Mouse (Mus musculus): ENCODE data around the gene Uck2.
A peak's percentile ranks its signal among the peaks of the same experiment; 100 is the strongest.

Gene Uck2

DNA sequence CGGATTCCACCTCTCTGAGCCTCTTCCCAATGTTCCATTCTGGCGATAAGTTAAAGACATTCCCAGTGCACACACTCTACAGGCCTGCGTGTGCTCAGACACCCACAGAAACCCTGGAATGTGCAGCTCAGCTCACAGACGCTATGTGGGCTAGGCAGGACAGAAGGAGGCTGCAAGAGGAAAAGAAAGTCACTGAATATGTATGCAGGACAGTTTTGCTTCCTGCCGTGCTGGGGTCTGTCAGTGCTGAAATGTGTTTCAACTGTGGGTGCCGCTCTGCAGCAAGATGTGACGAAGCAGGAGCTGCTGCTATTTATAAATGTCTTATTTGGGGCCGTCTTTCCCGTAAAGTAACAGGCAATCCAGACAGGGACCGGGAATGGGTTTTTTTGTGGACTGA lies 25.4 kb downstream of the Uck2 start:
- DNase-seq (ENCODE audit: low spot score in 2 of 2), result no peak

DNA sequence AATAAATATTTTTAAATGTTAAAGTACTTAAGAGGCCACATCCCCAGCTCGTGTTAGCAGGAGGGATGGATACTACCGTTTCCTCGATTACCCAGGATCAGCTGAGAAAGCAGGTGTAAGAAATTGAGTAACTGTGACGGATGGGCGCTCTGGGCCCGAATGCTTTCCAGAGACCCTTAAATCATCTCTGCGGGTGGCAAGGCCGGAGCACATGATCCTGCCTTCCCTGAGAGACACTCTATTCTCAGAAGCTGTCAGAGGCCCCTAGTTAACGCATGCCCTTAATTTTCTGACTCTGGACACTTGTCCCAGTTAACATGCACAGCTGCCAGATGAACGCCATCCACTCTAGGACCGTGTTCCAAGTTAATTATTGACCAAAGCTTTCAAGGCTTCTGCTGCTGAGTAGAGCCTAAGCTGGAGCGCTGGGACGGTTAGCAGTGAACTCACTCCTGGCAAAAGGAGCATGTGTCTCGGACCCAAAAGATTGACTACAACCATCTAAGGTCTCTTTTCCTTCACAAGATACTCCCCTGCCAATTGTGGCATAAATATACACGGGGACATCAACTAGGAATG lies 28.3 kb downstream of the Uck2 start:
- DNase-seq (ENCODE audit: low spot score in 2 of 2), result no peak

DNA sequence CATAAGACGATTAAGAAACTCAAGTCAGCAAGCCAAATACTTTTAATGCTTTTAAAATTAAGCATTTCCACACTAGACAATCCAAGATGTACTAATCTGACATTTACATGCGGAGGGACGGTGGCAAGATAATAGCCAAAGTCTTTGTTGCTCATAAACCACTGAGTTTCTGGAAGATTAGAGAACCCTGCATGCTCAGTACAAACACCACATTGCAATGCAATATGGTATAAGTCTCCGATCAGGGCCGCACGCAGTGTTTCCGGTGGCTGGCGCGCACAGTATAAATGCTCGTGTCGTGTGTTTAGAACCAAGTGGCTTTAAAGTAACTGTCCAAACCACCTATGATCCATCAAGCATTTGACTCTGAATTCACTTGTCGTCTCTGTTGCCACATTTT lies 31.5 kb downstream of the Uck2 start:
- DNase-seq (ENCODE audit: low spot score in 2 of 2), result no peak

DNA sequence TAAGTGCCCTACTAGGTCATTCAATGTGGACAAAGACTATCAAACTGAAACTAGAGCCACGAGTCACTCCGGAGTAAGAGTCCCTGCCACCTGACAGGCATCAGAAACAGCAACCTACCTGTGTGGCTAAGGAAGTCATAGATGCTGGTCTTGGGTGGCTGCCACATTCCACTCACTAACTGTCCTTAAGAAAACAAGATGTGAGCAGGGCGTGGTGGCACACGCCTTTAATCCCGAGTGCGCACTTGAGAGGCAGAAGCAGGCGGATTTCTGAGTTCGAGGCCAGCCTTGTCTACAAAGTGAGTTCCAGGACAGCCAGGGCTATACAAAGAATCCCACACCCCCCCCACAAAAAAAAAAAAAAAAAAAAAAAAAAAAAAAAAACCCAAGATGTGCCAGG lies 35.2 kb downstream of the Uck2 start:
- DNase-seq (ENCODE audit: low spot score in 2 of 2), result no peak

DNA sequence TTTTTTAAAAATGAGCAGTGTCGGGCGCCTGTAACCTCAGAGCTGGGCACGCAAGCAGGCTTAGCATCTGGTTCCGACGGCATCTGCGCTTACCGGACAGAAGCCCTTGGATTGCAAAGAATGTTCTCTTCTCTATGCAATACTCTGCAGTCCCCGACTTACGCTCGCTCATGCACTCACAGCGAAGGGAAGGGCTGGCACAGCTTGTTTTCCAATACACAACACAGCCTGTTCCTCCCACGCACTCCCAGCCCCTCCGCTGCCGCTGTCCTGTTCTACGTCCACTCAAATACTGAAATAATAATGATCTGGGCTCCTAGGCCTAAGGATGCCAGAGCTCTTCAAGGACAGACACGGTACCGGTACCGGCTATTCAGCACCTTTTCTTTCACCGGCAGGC lies 35.9 kb downstream of the Uck2 start:
- DNase-seq (ENCODE audit: low spot score in 2 of 2), result no peak

DNA sequence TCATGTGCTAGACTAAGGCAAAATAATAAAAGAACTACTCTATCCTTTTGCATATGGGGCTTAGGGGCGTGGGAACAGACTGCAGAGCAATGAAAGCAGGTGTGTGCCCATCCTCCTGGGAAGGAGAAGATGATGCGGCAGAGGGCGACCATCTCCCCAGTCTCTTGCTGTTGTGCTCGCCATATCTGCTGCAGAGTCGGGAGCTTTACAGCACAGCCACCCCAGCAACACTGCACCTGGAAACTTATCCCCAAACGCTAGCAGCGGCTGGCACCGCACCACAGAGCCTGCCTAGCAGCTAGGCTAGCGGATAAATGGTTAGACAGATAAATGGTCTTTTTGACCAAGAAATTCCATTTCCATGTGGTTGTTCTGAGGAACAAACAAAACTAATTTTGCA lies 37.2 kb downstream of the Uck2 start:
- no peak for DNase-seq (ENCODE audit: low spot score in 2 of 2)

DNA sequence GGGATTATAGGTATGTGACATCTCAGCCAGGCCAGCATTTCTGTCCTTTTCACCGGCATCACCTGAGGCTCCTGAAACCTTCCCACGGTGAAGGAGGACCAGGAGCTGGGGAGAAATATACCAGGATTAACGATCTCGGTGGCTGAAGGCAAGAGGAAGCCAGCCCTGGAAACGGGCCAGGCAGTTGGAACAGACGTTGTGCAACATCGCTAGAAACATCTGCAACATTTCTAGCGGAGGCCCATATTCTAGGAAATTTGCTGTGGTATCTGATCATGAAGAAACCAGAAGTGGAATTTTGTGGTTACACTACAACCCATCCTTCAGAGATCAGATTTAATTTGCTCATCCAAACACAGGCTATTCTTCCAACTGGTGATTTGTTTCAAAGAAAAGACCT lies 38.1 kb downstream of the Uck2 start:
- DNase-seq (ENCODE audit: low spot score in 2 of 2), result peak; percentile 59 to 80

DNA sequence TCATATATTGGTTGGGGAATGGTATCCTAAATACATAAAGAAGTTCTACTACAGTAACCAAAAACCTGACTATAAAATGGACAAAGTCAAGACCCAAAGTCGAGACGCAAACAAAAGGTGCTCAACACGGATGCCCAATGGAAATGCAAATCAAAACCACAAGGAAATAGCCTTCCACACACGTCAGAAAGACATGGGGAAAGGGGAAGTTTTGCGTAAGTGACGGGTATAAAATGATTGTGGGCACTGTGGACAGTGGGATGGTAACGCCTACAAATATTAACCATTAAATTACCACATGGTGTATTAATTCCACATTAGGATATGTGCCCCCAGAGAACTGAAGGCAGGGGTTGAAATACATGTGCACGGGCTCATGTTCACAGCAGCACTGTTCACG lies 38.8 kb downstream of the Uck2 start:
- DNase-seq (ENCODE audit: low spot score in 2 of 2), result no peak

DNA sequence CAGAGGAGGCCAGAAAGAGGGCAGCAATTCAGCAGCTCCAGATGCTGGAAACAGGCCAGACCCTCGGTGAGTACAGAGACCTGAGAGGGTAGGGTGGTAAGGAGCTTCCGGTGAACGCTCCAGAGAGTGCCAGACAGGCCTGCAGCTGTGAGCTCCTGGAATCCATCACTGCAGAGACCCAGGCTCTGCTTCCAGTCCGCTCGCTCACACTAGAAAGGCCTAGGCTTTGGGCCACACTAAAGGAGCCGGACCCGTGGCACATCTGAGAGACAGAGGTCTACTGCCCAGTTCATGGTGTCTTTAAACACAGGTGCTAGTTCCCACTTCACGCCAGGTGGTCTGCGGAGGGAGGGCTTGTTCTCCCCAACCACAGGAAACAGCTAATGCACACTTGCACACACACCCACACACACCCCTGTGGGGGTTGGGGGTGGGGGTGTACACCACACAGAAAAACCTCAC lies 39.9 kb downstream of the Uck2 start:
- no peak for DNase-seq (ENCODE audit: low spot score in 2 of 2)

DNA sequence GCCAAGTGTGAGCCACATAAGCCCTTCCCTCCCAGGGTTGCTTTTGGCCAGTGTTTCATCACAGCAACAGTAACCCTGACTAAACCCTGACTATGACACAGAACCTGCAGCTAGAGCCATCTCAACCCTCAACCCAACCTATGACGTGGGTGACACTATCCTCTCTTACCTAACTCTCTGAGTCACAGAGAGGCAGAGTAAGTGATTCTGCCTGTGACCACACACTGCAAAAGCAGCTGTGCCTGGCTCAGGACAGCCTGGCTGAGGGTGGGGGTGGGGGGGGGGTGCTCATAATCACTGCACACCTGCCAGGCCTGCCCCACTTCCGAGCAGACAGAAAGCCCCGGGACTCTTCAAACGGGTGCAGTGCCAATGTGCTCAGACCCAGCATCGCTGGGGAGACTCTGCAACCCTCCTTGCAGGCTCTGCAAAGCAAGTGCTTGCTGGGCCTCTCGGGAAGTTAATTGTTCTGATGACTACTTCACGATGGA lies 42.9 kb downstream of the Uck2 start:
- no peak for DNase-seq (ENCODE audit: low spot score in 2 of 2)

DNA sequence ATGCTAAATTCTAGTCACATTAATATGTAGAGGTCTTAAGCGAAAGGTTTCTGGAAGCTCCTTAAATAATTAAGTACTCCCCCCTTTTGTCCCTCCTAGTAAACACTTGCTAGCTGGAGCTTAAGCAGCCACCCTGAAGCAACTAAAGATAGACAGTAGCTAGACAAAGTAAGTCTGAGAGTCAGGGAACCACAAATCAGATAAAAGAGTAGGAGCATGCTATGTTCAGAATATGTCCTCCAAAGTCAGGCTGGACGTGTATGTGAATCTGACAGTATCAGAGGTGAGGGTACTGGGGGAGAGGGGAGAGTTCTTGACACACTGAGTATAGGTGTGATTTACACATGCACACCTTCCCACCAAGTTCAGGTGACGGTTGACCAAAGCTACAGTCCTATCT lies 43.6 kb downstream of the Uck2 start:
- no peak for DNase-seq (ENCODE audit: low spot score in 2 of 2)

DNA sequence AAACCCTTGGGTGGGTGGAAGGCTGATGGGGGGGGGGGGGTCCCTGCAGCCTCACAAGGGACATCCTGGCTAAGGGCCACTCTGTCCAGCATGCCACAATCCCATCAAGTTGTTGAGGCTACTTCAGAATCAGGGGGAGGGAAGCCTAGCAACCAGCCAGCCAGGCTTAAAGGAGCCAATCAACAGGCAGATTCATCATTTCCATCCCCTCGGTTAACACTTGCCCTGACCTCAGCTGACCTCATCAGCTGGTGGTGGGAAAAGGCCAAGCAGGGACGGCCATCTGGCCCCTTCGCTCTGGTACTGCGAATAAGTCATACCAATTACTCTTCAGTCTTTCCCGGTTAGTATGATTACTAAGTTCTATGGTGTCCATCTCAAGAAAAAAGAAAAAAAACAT lies 44.8 kb downstream of the Uck2 start:
- no peak for DNase-seq (ENCODE audit: low spot score in 2 of 2)

DNA sequence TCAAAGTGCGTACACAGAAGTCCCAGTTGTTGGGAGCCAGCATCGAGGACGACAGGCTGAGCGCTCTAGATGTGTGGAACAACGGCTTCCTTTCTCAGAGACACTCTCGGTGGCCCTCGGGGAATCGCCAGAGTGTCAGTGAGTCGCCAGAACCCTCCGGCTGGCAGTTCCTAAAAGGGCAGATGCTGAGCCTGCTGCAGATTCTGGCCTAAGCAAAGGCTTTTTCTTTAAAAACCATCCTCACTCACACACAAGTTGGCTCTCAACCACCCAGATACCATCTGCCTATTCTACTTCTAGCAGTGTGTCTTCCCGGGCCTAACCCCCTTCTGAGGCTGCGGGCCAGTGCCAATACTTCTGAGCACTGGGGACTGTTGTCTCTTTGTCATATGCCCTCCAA lies 45.2 kb downstream of the Uck2 start:
- no peak for DNase-seq (ENCODE audit: low spot score in 2 of 2)

DNA sequence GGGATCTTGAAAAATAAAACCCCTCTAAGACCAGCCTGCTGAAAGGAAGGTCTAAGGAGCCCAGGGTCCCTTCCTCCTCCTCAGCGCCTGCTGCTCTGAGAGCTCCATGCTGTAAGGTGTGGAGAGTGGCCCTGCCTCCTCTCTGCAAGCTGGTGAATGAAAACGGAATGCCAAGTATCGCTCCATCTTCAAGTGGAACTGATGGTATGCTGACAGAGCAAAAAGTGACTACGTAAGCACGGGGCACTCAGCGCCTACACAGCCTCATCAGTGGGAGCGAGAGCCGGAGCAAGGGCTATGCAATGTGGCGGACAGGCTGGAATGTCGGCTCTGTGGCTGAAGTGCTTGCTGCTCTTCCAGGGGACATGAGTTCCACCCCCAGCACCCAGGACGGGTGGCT lies 47.3 kb downstream of the Uck2 start:
- no peak for DNase-seq (ENCODE audit: low spot score in 2 of 2)

DNA sequence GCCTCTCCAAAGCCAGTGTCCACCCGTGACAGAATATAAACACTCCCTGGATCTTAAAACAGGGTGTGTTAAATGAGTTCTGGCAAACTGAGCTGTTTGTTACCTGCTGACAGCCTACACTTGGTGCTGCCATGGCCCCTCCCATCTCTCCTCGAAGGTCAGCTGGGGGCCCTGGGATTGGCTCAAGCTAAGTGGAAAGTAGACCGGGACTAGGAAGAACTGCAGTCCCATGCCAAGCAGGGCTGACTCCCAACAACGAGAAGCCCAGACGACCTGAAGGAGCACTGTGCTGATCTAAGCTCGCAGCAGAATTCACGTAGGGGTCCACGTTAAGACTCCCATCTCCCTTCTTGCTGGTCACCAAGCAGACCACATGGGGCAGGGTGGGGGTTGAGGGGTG lies 48.3 kb downstream of the Uck2 start:
- no peak for DNase-seq (ENCODE audit: low spot score in 2 of 2)

DNA sequence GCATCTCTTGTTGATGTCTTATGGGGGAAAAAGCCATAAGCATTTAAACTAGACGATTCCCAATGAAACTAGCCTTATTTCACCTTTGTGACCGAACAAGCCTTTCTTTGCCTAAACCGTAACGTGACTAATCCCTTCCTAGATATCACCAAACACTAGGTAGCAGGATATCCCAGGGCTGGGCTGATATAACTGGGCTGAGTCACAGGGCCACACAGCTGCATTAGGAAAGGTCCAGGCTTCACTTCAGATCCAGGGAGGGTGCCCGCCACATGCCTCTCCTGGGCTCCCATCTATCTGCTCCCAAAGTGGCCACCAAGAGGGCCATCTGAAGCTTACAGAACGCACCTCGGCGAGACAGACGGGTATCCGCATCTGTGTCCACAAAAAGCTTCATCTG lies 50.8 kb downstream of the Uck2 start:
- DNase-seq (ENCODE audit: low spot score in 2 of 2), result no peak

DNA sequence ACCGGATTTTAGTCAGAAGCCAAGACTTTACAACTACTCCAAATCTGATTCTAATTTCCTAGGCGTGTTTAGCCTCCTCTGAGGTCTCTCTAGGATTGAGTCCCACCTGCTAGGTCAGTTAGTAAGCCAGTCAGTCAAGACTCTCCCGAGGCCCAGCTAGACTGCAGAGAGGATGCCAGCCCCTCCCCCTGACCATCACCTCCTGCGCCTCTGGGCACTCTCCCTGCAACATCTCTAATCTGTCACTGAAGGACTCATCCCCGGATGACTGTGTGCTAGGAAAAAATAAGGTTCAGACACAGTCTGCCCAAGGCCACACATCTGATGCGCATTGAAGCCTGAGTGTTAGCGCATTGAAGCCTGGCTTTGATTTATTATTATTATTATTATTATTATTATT lies 52.2 kb downstream of the Uck2 start:
- no peak for DNase-seq (ENCODE audit: low spot score in 2 of 2)

DNA sequence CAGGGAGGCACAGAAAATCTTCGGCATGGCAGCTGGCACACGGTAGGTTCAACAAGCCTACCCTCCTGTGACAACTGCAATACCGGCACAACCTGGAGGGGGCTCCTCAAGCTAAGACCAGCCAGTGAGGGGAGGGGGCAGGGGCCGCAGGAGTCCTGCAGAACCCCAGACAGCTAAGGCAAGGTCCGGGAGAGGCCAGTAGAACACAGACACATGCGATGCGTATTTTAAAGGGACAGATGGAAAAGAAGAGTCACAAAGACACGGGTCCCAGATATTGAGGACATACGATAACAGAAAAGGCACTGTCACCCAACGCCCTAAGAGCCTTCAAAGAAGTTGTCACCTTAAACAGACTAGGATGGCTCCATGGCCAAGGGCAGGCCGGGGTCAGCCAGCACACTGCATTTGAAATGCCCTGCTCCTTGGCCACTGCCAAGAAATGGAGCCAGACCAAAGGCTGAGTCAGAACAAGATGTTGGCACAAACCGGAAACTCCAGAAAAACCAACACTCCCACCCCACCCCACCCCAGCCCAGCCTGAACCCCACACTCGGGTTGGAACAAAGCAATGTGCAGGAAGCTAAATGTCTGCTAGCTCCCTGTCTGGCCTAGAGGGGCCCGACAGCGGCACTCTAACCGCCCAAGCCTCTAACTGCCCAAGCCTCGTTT lies 53.4 kb downstream of the Uck2 start:
- DNase-seq (ENCODE audit: low spot score in 2 of 2), result peak in 1 of 2 experiments; percentile 46

DNA sequence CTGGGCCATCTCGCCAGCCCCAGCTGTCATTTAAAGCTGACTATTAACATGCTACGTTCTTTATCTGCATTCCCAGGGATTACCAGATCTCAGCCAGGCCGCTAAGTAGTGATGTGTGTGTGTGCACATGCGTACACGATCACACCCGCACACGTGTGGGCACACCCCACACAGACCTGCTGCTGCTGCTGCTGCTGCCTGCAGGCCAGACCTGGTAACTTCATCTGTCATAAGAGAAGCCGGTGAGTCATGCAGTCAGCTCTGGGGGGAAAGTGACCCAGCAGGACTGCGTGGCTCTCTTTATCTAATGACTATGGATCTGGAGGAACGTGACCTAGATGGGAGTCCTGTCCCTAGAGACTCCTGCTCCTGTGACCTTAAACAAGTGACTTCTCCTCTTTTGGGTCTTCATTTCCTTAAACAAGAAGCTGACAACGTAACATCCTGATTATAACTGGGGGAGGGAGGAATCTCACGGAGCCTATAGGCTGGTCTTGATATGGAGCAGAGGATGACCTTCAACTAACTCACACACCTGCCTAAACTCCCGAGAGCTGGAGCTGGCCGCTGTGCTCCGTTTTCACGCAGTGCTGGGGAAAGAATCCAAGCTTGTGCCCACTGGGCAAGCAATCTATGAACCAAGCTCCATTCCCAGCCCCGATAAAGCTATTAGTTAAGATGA lies 54.0 kb downstream of the Uck2 start:
- DNase-seq (ENCODE audit: low spot score in 2 of 2), result no peak

DNA sequence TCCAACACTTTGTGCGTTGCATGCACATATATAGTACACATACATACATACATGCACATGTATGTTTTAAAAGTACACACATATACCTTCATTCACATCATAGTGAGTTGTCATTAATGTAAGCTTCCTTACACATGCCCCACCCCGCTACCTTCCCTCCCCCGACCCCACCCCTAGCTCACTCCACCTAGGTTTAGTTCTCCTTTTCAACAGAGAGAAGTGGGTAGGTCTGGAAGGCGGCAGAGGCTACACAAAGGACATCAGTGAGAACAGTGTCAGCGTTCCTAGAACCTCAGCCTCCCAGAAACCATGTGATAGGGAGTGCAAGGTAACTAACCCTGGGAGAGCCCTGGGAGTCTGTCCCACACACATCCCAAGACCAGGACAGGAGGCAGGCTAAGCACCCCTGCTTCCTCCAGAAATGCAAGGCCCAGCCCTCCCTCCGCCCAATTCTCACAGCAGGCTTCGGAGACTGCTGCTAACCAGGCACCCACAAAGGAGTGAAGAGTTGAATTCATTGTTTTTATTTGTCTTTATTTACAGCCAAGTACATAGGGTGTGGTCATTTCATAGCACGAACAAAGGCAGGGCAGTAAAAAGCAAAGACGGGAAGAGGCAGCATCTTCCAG lies 62.6 kb downstream of the Uck2 start:
- DNase-seq (ENCODE audit: low spot score in 2 of 2), result no peak

DNA sequence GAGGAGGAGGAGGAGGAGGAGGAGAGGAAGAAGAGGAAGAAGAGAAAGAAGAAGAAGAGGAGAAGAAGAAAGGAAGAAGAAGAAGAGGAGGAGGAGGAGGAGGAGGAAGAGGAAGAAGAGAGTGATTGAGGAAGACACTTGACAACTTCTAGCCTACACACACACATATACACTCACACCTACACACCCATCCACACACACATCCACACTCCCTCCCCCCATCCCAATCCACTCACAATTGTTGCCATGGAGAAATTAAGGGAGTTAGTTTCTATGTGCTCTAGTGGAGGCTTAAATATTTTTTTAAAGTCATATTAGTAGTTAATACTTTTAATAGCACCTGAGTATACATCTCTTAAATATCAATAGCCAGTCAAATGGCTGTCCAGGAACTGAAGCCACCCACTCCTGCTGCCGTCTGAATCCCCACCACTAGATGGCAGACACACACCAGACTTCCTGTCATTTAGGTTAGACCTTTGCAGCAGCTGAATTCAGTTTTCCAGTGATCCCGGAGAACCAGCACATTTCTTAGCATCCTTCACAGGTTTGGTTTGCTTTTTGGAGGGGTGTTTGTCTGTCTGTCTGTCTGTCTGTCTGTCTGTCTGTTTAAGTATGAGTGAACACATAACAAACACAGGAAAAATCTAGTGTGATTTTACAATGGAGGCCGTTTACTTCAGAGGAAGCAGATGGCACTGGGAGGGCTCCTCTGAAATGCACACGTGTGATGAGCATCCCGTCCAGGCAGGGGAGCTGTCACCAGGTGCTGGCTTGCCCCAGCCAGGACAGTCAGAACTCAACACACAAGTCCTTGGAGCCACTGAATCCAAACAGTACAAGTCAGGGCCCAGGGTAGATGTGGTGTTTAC lies 64.6 kb downstream of the Uck2 start:
- DNase-seq (ENCODE audit: low spot score in 2 of 2), result peak; percentile 79 to 80

DNA sequence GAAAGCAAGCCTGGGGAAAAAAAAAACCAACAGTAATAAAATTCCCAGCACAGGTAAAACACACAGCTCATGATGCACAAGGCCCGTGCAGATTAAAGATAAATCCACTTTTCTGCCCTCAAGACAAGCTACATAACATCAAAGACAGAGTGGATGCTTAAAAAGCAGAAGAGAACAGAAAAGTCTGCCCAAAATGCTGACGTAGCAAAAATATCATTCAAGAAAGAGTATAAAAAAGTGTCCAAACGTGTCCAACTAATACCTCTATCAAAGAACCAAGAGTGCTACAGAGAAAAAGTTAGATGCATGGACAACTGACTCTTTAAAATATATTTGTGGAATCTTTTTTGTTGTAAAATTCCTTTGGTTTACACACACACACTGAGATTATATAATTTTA lies 69.7 kb downstream of the Uck2 start:
- no peak for DNase-seq (ENCODE audit: low spot score in 2 of 2)
